In genomic region chr5:66998341-66998740, GRCm38 (mm10) we compare ENCODE assay signal across 25 mouse cellular contexts.
DNase-seq lines count a peak whose midpoint lies in the region; ATAC-seq and TF ChIP-seq lines count a peak whose summit lies in the region.
"Had no signal": no experiment of that assay in that cellular context is flagged by ENCODE, and none has a peak within 500 bp of the region (broad histone marks: within the 10 kb centered on the region; RNA-seq: fewer than 3 reads in every experiment).

No protein-coding gene starts in this region.

- no peak for TF ChIP-seq CTCF in midbrain, postnatal 0 days (IDR thresholded peaks at IDR 0.05)

- no peak for DNase-seq in forebrain, embryonic 11.5 days (ENCODE audit: low spot score)
- peak; percentile 46 for DNase-seq in heart, embryonic 10.5 days (ENCODE audit: low spot score)
- no peak for DNase-seq in heart, postnatal 14 days
- DNase-seq in midbrain, embryonic 11.5 days (ENCODE audit: low spot score, missing footprints), result peak; percentile 10
- no peak for DNase-seq in midbrain, postnatal 0 days (ENCODE audit: low spot score)
- DNase-seq in spleen, adult 12 weeks (ENCODE audit: low spot score), result no peak
- no peak for DNase-seq in cerebellum, postnatal 10 days
- DNase-seq: adrenal gland, postnatal 25 days; cerebellum, adult 18-20 months; cerebellum, postnatal 36 days; gastrocnemius, postnatal 10 days; heart, postnatal 4 days; kidney, adult 11 months; kidney, postnatal 14 days; layer of hippocampus, adult 9-11 months; liver, embryonic 13.5 days; lung, adult 2 months; lung, postnatal 36 days had no signal

- peak overlapping the region; percentile 69 for H3K4me2 ChIP-seq in forebrain, embryonic 13.5 days
- H3K4me2 ChIP-seq in forebrain, embryonic 11.5 days (ENCODE audit: low read depth, low read length, severe bottlenecking), result no peak overlapping the region
- H3K4me2 ChIP-seq in midbrain, embryonic 11.5 days, result no peak overlapping the region
- no peak overlapping the region for H3K4me2 ChIP-seq in midbrain, postnatal 0 days (ENCODE audit: low read depth, low read length, poor library complexity, severe bottlenecking)
- H3K4me2 ChIP-seq: liver, embryonic 13.5 days had no signal

- H3K9ac ChIP-seq in forebrain, embryonic 13.5 days, result 0 out of 2 replicates have a peak overlapping the region, but pooled peaks have one; percentile 1
- H3K9ac ChIP-seq in forebrain, embryonic 11.5 days (ENCODE audit: low read length), result no peak overlapping the region
- no peak overlapping the region for H3K9ac ChIP-seq in midbrain, embryonic 11.5 days (ENCODE audit: low read length)
- H3K9ac ChIP-seq in midbrain, postnatal 0 days (replicated peaks; ENCODE audit: low read length, poor library complexity, severe bottlenecking), result no peak overlapping the region
- H3K9ac ChIP-seq: hindbrain, embryonic 14.5 days; limb, embryonic 15.5 days; liver, embryonic 13.5 days; midbrain, embryonic 12.5 days; stomach, embryonic 15.5 days had no signal

- H3K4me3 ChIP-seq in forebrain, embryonic 13.5 days, result no peak overlapping the region
- H3K4me3 ChIP-seq in forebrain, embryonic 11.5 days (ENCODE audit: low read depth, low read length), result no peak overlapping the region
- no peak overlapping the region for H3K4me3 ChIP-seq in heart, embryonic 10.5 days
- no peak overlapping the region for H3K4me3 ChIP-seq in midbrain, embryonic 11.5 days (ENCODE audit: low read depth, low read length)
- H3K4me3 ChIP-seq in midbrain, postnatal 0 days (ENCODE audit: low read depth, low read length), result no peak overlapping the region
- H3K4me3 ChIP-seq: liver, embryonic 13.5 days; stomach, embryonic 15.5 days had no signal

- 74% methylated on average over 6 of the region's 6 CpGs for WGBS in forebrain, embryonic 13.5 days
- WGBS in forebrain, embryonic 11.5 days, result 72% methylated on average over 6 of the region's 6 CpGs
- WGBS in heart, embryonic 10.5 days, result 54% methylated on average over 6 of the region's 6 CpGs
- 77% methylated on average over 6 of the region's 6 CpGs for WGBS in midbrain, embryonic 11.5 days
- WGBS in midbrain, postnatal 0 days, result 72% methylated on average over 6 of the region's 6 CpGs

- peaks cover 22% of the 10 kb centered on the region for H3K4me1 ChIP-seq in forebrain, embryonic 13.5 days
- H3K4me1 ChIP-seq in forebrain, embryonic 11.5 days (replicated peaks; ENCODE audit: control insufficient read depth, insufficient read depth, low read length), result peaks cover 6% of the 10 kb centered on the region; the same call in 1 of the 2 replicates
- H3K4me1 ChIP-seq in heart, embryonic 10.5 days, result peaks cover 15% of the 10 kb centered on the region; the same call in 1 of the 2 replicates
- peaks cover 14% of the 10 kb centered on the region for H3K4me1 ChIP-seq in midbrain, embryonic 11.5 days (ENCODE audit: control insufficient read depth, insufficient read depth, low read length)
- H3K4me1 ChIP-seq in midbrain, postnatal 0 days (ENCODE audit: insufficient read depth, low read length), result 0 out of 2 replicates have a peak, but pooled peaks cover 3% of the 10 kb centered on the region
- H3K4me1 ChIP-seq: liver, embryonic 13.5 days had no signal

- H3K27ac ChIP-seq in forebrain, embryonic 13.5 days, result no peak overlapping the region
- H3K27ac ChIP-seq in forebrain, embryonic 11.5 days (ENCODE audit: low read depth, low read length), result no peak overlapping the region
- no peak overlapping the region for H3K27ac ChIP-seq in heart, embryonic 10.5 days
- H3K27ac ChIP-seq in midbrain, embryonic 11.5 days (ENCODE audit: low read depth, low read length), result no peak overlapping the region
- H3K27ac ChIP-seq in midbrain, postnatal 0 days (ENCODE audit: low read depth, low read length), result no peak overlapping the region
- H3K27ac ChIP-seq: hindbrain, embryonic 14.5 days; liver, embryonic 13.5 days; stomach, embryonic 15.5 days had no signal

- H3K27me3 ChIP-seq in forebrain, embryonic 13.5 days, result no peaks in the 10 kb centered on the region
- H3K27me3 ChIP-seq in forebrain, embryonic 11.5 days (ENCODE audit: control insufficient read depth, insufficient read depth, low read length), result no peaks in the 10 kb centered on the region
- peaks cover 66% of the 10 kb centered on the region for H3K27me3 ChIP-seq in heart, embryonic 10.5 days (ENCODE audit: insufficient read depth, poor library complexity, severe bottlenecking)
- no peaks in the 10 kb centered on the region for H3K27me3 ChIP-seq in midbrain, embryonic 11.5 days (ENCODE audit: control insufficient read depth, insufficient read depth, low read length)
- H3K27me3 ChIP-seq in midbrain, postnatal 0 days (ENCODE audit: insufficient read depth, low read length), result no peaks in the 10 kb centered on the region
- H3K27me3 ChIP-seq: limb, embryonic 15.5 days; neural tube, embryonic 13.5 days; stomach, embryonic 15.5 days had no signal

- ATAC-seq in forebrain, embryonic 13.5 days, result no peak
- ATAC-seq in forebrain, embryonic 11.5 days (replicated peaks; ENCODE audit: low FRiP score), result no peak
- ATAC-seq in midbrain, embryonic 11.5 days (ENCODE audit: low FRiP score), result no peak
- ATAC-seq in midbrain, postnatal 0 days (ENCODE audit: low FRiP score), result no peak
- ATAC-seq: inflammation-experienced regulatory T-cells, adult 6 months had no signal

- no peaks in the 10 kb centered on the region for H3K9me3 ChIP-seq in forebrain, embryonic 13.5 days (replicated peaks)
- no peaks in the 10 kb centered on the region for H3K9me3 ChIP-seq in forebrain, embryonic 11.5 days (ENCODE audit: control insufficient read depth, low read length)
- H3K9me3 ChIP-seq in heart, embryonic 10.5 days, result no peaks in the 10 kb centered on the region
- no peaks in the 10 kb centered on the region for H3K9me3 ChIP-seq in midbrain, embryonic 11.5 days (ENCODE audit: control insufficient read depth, low read length)
- H3K9me3 ChIP-seq in midbrain, postnatal 0 days (ENCODE audit: low read length), result no peaks in the 10 kb centered on the region
- H3K9me3 ChIP-seq: limb, embryonic 15.5 days; liver, embryonic 13.5 days; midbrain, embryonic 12.5 days; neural tube, embryonic 13.5 days; stomach, embryonic 15.5 days had no signal

- intact Hi-C loops in heart, postnatal 14 days (cut with DNase I), result loop anchor here (5.0 kb wide), 1 partner anchor 301 kb away; no protein-coding TSS in a partner anchor

- peaks cover 13% of the 10 kb centered on the region for H3K36me3 ChIP-seq in forebrain, embryonic 13.5 days (ENCODE audit: poor library complexity, severe bottlenecking)
- H3K36me3 ChIP-seq in forebrain, embryonic 11.5 days (ENCODE audit: control insufficient read depth, insufficient read depth, low read length), result no peaks in the 10 kb centered on the region
- H3K36me3 ChIP-seq in heart, embryonic 10.5 days, result peaks cover 8% of the 10 kb centered on the region
- H3K36me3 ChIP-seq in midbrain, embryonic 11.5 days (ENCODE audit: control insufficient read depth, insufficient read depth, low read length), result no peaks in the 10 kb centered on the region
- peaks cover 5% of the 10 kb centered on the region; the same call in 1 of the 2 replicates for H3K36me3 ChIP-seq in midbrain, postnatal 0 days (ENCODE audit: insufficient read depth, low read length)
- H3K36me3 ChIP-seq: liver, embryonic 13.5 days; stomach, embryonic 15.5 days had no signal

Comparison
In these comparisons a context has a peak if more than half of its experiments do, and no peak if none do; other contexts are left out.
1. DNase-seq: peak in heart, embryonic 10.5 days (single experiment) and midbrain, embryonic 11.5 days (single experiment); none in forebrain, embryonic 11.5 days (single experiment), heart, postnatal 14 days (0 of 2), midbrain, postnatal 0 days (single experiment), spleen, adult 12 weeks (single experiment) and cerebellum, postnatal 10 days (0 of 2).